Mouse (Mus musculus) kidney, adult 2 months (tissue): ENCODE data around the gene Prpf3.

Experiments
- CTCF ChIP-seq: fragments of 200-500 bp; conservative IDR thresholded peaks from 2 replicates; pipeline ENCODE4 v1.5.1; 2011; ENCODE audit warnings: low read depth, mild to moderate bottlenecking, control low read depth, low read length, moderate library complexity, mixed read lengths; ENCODE audit not compliant: insufficient read depth, insufficient read length
- POLR2A ChIP-seq: fragments of 200-500 bp; IDR thresholded peaks from one replicate; pipeline ENCODE4 v1.6.1; 2011; ENCODE audit warnings: low read depth, low read length, control low read depth

DNA sequence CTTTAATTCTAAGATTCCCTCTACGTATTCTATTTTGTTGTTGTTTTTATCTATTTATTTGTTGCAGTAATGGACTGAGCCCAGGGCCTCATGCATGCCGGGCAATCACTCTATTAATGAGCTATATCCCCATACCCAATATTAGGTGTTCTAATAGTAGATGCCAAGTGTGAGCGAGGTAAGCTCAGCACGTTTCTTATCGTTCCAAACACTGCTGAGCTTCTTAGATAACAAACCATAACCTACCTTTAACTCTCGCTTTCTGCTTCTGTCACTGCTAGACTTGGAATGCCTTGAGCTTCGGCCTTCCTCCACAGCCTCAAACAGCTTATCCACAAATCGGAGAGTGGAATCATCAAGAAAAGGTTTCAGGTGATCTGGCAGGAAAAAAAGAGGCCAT lies 4.4 kb downstream of the Prpf3 start:
- no peak for TF ChIP-seq CTCF
- TF ChIP-seq POLR2A = no peak
